Mouse (Mus musculus) bone marrow, adult 2 months (tissue): ENCODE results near the gene Mmp27.

ENCODE experiments used
- CTCF ChIP-seq: fragments of 200-500 bp; IDR thresholded peaks from 2 replicates; pipeline ENCODE4 v1.5.1; 2011; ENCODE audit warnings: low read length, control low read depth; ENCODE audit not compliant: control insufficient read depth, insufficient read depth
- POLR2A ChIP-seq: fragments of 200-500 bp; IDR thresholded peaks from 2 replicates; pipeline ENCODE4 v1.6.1; 2011; ENCODE audit warnings: low read depth, mild to moderate bottlenecking, control low read depth, low read length, borderline replicate concordance; ENCODE audit not compliant: control insufficient read depth

DNA sequence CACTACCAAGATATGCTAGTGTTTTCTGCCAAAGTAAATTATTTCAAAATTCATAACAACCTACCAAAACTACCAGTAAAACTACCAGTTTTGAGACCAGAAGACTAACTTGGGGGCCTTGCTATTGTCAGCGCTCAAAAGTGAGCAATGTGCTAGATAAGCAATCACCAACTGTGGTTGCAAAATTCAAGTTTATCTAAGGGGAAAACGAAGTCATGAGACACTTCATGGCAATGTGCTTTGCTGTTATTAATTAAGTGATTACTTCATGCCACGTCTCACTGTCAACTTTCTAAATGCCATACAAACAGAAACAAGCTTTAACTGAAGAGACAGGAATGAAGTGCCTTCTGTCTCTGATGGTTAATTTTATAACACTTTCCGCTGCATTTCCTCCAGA is at the start of gene Mmp27:
- TF ChIP-seq CTCF: no peak
- no peak for TF ChIP-seq POLR2A
